Mouse (Mus musculus): Measurements from ENCODE around the gene Gmpr2. TPM values are rescaled to one million over a fixed set of nuclear protein-coding genes. Genes with fewer than 3 reads are reported as not detected.

Gmpr2 gene
- total RNA-seq, 2 experiments from 2014 or later, result 29.2 to 29.7 TPM

GRCm38 (mm10) chr14:55677615-55678014 lies 5.9 kb downstream of the Gmpr2 start:
- no peak for DNase-seq (ENCODE audit: low spot score in 2 of 2)

GRCm38 (mm10) chr14:55681160-55682117 lies 9.7 kb downstream of the Gmpr2 start, which contains the start of gene Tinf2:
Gene Tinf2 (minus strand): TSS chr14:55681820.
- DNase-seq (ENCODE audit: low spot score in 2 of 2), result peak; percentile 74 to 80

- DNase-seq (ENCODE audit: low spot score in 2 of 2), result no peak
Observed at GRCm38 (mm10) chr14:55682118-55682493, 10.4 kb downstream of the Gmpr2 start.

DNA sequence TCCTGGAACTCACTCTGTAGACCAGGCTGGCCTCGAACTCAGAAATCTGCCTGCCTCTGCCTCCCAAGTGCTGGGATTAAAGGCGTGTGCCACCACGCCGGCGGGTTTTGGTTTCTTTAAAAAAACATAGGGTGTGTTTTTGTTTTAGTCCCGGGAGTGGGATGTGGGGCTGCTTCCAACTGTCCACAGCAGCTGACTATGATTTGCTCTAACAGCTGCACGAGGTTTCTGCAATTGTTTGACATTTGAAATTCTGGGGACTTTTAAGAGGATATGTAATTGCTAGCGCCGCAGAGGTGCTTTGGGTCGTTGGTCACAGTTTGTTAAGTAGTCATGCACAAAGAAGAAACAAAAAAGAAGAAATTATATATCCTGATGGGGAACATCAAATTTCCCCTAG lies 17.7 kb downstream of the Gmpr2 start:
- DNase-seq (ENCODE audit: low spot score in 2 of 2), result no peak

GRCm38 (mm10) chr14:55697226-55697625 lies 25.5 kb downstream of the Gmpr2 start:
- no peak for DNase-seq (ENCODE audit: low spot score in 2 of 2)

GRCm38 (mm10) chr14:55701131-55701530 lies 29.4 kb downstream of the Gmpr2 start:
- no peak for DNase-seq (ENCODE audit: low spot score in 2 of 2)

DNA sequence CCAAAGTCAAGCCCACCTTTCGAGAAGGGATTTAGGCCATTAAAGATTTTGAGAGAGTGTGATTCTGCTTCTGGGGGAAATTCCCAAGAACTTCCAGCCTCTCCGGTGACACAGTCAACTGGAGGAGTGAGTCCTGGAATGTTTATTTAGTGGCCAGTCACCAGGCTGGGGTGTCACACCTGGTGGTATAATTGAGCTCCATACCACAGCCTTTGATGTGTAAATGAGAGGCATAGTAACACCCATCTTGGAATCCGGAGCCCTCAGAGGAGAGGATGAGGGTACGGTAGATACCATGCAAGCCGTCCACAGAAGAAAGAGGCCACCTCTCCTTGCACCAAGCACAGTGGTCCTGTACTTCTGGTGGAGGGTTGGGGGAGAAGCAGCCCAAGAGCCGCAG lies 31.0 kb downstream of the Gmpr2 start:
- DNase-seq (ENCODE audit: low spot score in 2 of 2), result no peak

- no peak for DNase-seq (ENCODE audit: low spot score in 2 of 2)
Observed at GRCm38 (mm10) chr14:55706051-55706600, 34.4 kb downstream of the Gmpr2 start.

- no peak for DNase-seq (ENCODE audit: low spot score in 2 of 2)
Observed at GRCm38 (mm10) chr14:55707397-55707796, 35.7 kb downstream of the Gmpr2 start.

- DNase-seq (ENCODE audit: low spot score in 2 of 2), result no peak
Observed at GRCm38 (mm10) chr14:55709509-55709908, 37.8 kb downstream of the Gmpr2 start.

GRCm38 (mm10) chr14:55711786-55712185 lies 40.0 kb downstream of the Gmpr2 start:
- no peak for DNase-seq (ENCODE audit: low spot score in 2 of 2)

- DNase-seq (ENCODE audit: low spot score in 2 of 2), result no peak
Observed at GRCm38 (mm10) chr14:55713007-55713728, 41.4 kb downstream of the Gmpr2 start.

DNA sequence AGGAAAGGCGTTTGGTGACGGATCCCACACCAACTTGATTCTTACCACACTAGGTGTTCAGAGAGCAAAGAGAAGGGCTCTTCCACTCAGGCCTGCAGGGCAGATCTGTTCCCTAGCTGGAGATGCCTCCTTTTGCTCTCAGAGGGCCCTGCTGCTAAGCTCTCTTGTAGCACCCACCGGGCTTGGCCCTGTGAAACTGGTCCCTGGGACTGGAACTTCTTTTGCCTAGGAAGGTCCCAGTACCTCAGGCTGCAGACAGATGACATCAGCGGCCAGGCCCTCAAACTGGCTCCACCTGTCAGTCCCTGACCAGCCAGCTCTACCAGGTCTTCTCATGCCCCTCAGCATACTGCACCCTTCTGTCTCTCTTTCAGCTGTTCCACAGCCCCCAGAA lies 42.0 kb downstream of the Gmpr2 start, which contains the start of gene Tgm1:
Gene Tgm1 (minus strand): TSS at position 198 of the 394 bp plus-strand sequence.
- DNase-seq (ENCODE audit: low spot score in 2 of 2), result no peak

DNA sequence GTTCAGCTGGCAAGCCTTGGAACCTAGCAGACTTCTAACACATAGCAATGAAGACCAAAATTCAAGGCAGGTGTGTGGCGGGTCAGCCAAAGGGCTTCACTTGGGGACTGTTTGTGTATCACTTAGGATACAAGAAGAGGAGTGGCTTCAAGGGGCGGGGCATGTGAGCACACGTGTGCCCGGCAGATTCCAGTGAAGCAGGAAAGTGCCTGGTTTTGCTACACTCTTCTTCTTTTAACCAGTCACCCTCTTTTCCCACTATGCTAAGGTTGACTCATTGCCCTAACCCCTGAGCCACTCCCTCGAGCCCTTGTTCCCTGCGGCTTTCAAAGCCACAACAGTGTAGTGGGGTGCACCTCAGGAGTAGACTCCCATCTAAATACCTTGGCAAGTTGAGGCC lies 43.2 kb downstream of the Gmpr2 start:
- no peak for DNase-seq (ENCODE audit: low spot score in 2 of 2)

- no peak for DNase-seq (ENCODE audit: low spot score in 2 of 2)
Observed at GRCm38 (mm10) chr14:55716271-55716670, 44.5 kb downstream of the Gmpr2 start.

GRCm38 (mm10) chr14:55716884-55717283 lies 45.1 kb downstream of the Gmpr2 start:
- DNase-seq (ENCODE audit: low spot score in 2 of 2), result no peak

- no peak for DNase-seq (ENCODE audit: low spot score in 2 of 2)
Observed at GRCm38 (mm10) chr14:55719737-55720136, 48.0 kb downstream of the Gmpr2 start.

- no peak for DNase-seq (ENCODE audit: low spot score in 2 of 2)
Observed at GRCm38 (mm10) chr14:55720666-55721065, 48.9 kb downstream of the Gmpr2 start.

- no peak for DNase-seq (ENCODE audit: low spot score in 2 of 2)
Observed at GRCm38 (mm10) chr14:55721076-55721475, 49.3 kb downstream of the Gmpr2 start.

- DNase-seq (ENCODE audit: low spot score in 2 of 2), result peak; percentile 83 to 87
Observed at GRCm38 (mm10) chr14:55721700-55722437, 50.1 kb downstream of the Gmpr2 start, which contains the start of gene Rabggta. Gene Rabggta (minus strand): TSS chr14:55722263.

DNA sequence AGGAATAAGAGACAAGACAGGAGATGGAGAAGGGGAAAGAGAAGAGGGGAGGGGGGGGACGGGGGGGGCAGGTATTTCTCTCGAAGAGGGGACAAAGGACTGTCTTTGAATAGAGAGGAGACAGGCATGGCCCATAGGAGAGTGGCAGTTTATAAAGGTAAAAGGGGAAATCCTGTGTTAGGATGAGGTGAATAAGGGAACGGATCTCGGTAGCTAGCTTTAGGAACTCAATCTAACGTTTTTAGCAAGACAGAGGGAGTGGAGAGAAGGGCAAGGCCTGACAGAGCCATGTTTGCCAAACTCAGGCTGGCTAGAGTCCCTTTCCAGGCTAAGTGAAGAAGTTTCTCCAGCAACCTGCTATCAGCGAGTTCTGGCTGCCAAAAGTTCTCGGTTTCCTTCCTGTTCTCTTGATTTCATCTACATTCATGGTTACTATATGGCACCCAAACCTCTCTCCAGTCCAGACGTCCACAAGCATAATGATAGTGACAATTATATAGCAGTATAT lies 50.8 kb downstream of the Gmpr2 start:
- no peak for DNase-seq (ENCODE audit: low spot score in 2 of 2)

Data from adrenal gland, postnatal 4 days (tissue).